Mouse (Mus musculus) stomach, embryonic 14.5 days (tissue): ENCODE data around the gene Xrcc1. TPM values are rescaled to one million over a fixed set of nuclear protein-coding genes. Genes with fewer than 3 reads are reported as not detected.

Experiments used
- ATAC-seq: fragments of 200-750 bp; cut with Nextera tagmentation; 2 replicates; pipeline ENCODE4 v1.8.0; 2017; ENCODE audit warnings: low read depth, moderate TSS enrichment; ENCODE audit not compliant: insufficient number of reproducible peaks, insufficient read depth, low FRiP score
- H3K27ac ChIP-seq: fragments of 300-500 bp; sonication (generic); 2 replicates; pipeline ENCODE4 v1.5.1; 2014; ENCODE audit warnings: mild to moderate bottlenecking, low read length, moderate library complexity, mixed read lengths
- H3K27me3 ChIP-seq: fragments of 300-500 bp; sonication (generic); 2 replicates; pipeline ENCODE4 v1.6.1; 2014; ENCODE audit warnings: low read length, control low read depth, mixed read lengths; ENCODE audit not compliant: control insufficient read depth, insufficient read depth
- H3K36me3 ChIP-seq: fragments of 300-500 bp; sonication (generic); 2 replicates; pipeline ENCODE4 v1.6.1; 2014; ENCODE audit warnings: mild to moderate bottlenecking, control low read depth, low read length, moderate library complexity, mixed read lengths; ENCODE audit not compliant: control insufficient read depth, insufficient read depth
- H3K4me1 ChIP-seq: fragments of 300-500 bp; sonication (generic); 2 replicates; pipeline ENCODE4 v1.6.1; 2014; ENCODE audit warnings: low read length, control low read depth, mixed read lengths; ENCODE audit not compliant: control insufficient read depth, insufficient read depth
- H3K4me2 ChIP-seq: fragments of 300-500 bp; sonication (generic); replicated peaks from 2 replicates; pipeline ENCODE4 v1.6.1; 2014; ENCODE audit warnings: low read depth, low read length, control low read depth
- H3K4me3 ChIP-seq: fragments of 300-500 bp; sonication (generic); 2 replicates; pipeline ENCODE4 v1.5.1; 2014; ENCODE audit warnings: low read depth, low read length, control low read depth
- H3K9ac ChIP-seq: fragments of 300-500 bp; sonication (generic); replicated peaks from 2 replicates; pipeline ENCODE4 v1.6.1; 2014; ENCODE audit warnings: low read depth, mild to moderate bottlenecking, control low read depth, low read length, moderate library complexity, mixed read lengths
- H3K9me3 ChIP-seq: fragments of 300-500 bp; sonication (generic); 2 replicates; pipeline ENCODE4 v1.6.1; 2016; ENCODE audit warnings: low read depth, low read length, control low read depth; ENCODE audit not compliant: control insufficient read depth
- WGBS: fragments of 180-500 bp; shearing (Covaris S2); extraction: QIAGEN DNeasy Blood & Tissue Kit; methylation state at CpG from one replicate; pipeline ENCODE4 v1.1.7; 2014; 5-methylcytosine and 5-hydroxymethylcytosine counted together
- polyA plus RNA-seq: library from polyadenylated mRNA; unstranded; fragments of >200 nt; fragmentation: Nextera tagmentation; extraction: Ambion mirVana; gene quantifications from 2 replicates; pipeline ENCODE4 v1.2.1, GENCODE M21; 2014

Xrcc1 gene
- polyA plus RNA-seq, 1 experiment from 2014 or later = 110 TPM

GRCm38 (mm10) chr7:24563837-24564206, 17.7 kb downstream of the Xrcc1 start:
- Histone ChIP-seq H3K27ac (no peak overlapping the region), H3K4me1 (no peaks in the 10 kb centered on the region), H3K4me2 (no peak overlapping the region), H3K4me3 (no peak overlapping the region), H3K27me3 (no peaks in the 10 kb centered on the region), H3K36me3 (peaks cover 54% of the 10 kb centered on the region), H3K9me3 (no peaks in the 10 kb centered on the region), H3K9ac (no peak overlapping the region)
- 95% methylated on average over 4 of the region's 4 CpGs for WGBS
- ATAC-seq = no peak

GRCm38 (mm10) chr7:24564607-24565265, 18.6 kb downstream of the Xrcc1 start:
- Histone ChIP-seq H3K9ac (no peak overlapping the region), H3K4me3 (no peak overlapping the region), H3K27me3 (no peaks in the 10 kb centered on the region), H3K27ac (no peak overlapping the region), H3K9me3 (no peaks in the 10 kb centered on the region), H3K36me3 (peaks cover 53% of the 10 kb centered on the region), H3K4me1 (no peaks in the 10 kb centered on the region), H3K4me2 (no peak overlapping the region)
- ATAC-seq = no peak
- 69% methylated on average over 6 of the region's 6 CpGs for WGBS

- WGBS = 96% methylated on average over 11 of the region's 11 CpGs
- Histone ChIP-seq H3K36me3 (peaks cover 52% of the 10 kb centered on the region), H3K9me3 (no peaks in the 10 kb centered on the region), H3K4me3 (no peak overlapping the region), H3K27ac (no peak overlapping the region), H3K4me1 (no peaks in the 10 kb centered on the region), H3K4me2 (no peak overlapping the region), H3K9ac (no peak overlapping the region), H3K27me3 (no peaks in the 10 kb centered on the region)
- ATAC-seq = no peak
These were observed 19.5 kb downstream of the Xrcc1 start for GRCm38 (mm10) chr7:24565627-24566026.

GRCm38 (mm10) chr7:24566206-24566605, 20.1 kb downstream of the Xrcc1 start:
- no peaks in the 10 kb centered on the region for H3K4me1 ChIP-seq
- H3K9ac ChIP-seq = no peak overlapping the region
- no peak overlapping the region for H3K27ac ChIP-seq
- H3K4me3 ChIP-seq = no peak overlapping the region
- no peaks in the 10 kb centered on the region for H3K9me3 ChIP-seq
- WGBS = 89% methylated on average over 9 of the region's 9 CpGs
- no peak for ATAC-seq
- H3K27me3 ChIP-seq = no peaks in the 10 kb centered on the region
- peaks cover 49% of the 10 kb centered on the region for H3K36me3 ChIP-seq
- H3K4me2 ChIP-seq = no peak overlapping the region

- WGBS = 88% methylated on average over 4 of the region's 4 CpGs
- no peak for ATAC-seq
- Histone ChIP-seq H3K4me2 (no peak overlapping the region), H3K4me1 (no peaks in the 10 kb centered on the region), H3K36me3 (peaks cover 51% of the 10 kb centered on the region), H3K9me3 (no peaks in the 10 kb centered on the region), H3K4me3 (no peak overlapping the region), H3K9ac (no peak overlapping the region), H3K27me3 (no peaks in the 10 kb centered on the region), H3K27ac (no peak overlapping the region)
These were observed 22.4 kb downstream of the Xrcc1 start for GRCm38 (mm10) chr7:24568512-24568911.

GRCm38 (mm10) chr7:24571071-24571470, 25.0 kb downstream of the Xrcc1 start:
- Histone ChIP-seq H3K27me3 (no peaks in the 10 kb centered on the region), H3K9ac (no peak overlapping the region), H3K4me1 (no peaks in the 10 kb centered on the region), H3K9me3 (no peaks in the 10 kb centered on the region), H3K36me3 (peaks cover 42% of the 10 kb centered on the region), H3K4me2 (no peak overlapping the region), H3K4me3 (no peak overlapping the region), H3K27ac (no peak overlapping the region)
- no peak for ATAC-seq
- WGBS = 79% methylated on average over 4 of the region's 4 CpGs

- WGBS = 59% methylated on average over 5 of the region's 5 CpGs
- Histone ChIP-seq H3K27ac (no peak overlapping the region), H3K36me3 (peaks cover 29% of the 10 kb centered on the region), H3K4me1 (no peaks in the 10 kb centered on the region), H3K9me3 (no peaks in the 10 kb centered on the region), H3K9ac (no peak overlapping the region), H3K4me2 (no peak overlapping the region), H3K27me3 (no peaks in the 10 kb centered on the region), H3K4me3 (no peak overlapping the region)
- no peak for ATAC-seq
These were observed 26.4 kb downstream of the Xrcc1 start for GRCm38 (mm10) chr7:24572455-24572854.

GRCm38 (mm10) chr7:24574224-24574796, 28.2 kb downstream of the Xrcc1 start:
- Histone ChIP-seq H3K4me3 (no peak overlapping the region), H3K9ac (no peak overlapping the region), H3K27ac (no peak overlapping the region), H3K4me1 (no peaks in the 10 kb centered on the region), H3K9me3 (no peaks in the 10 kb centered on the region), H3K4me2 (no peak overlapping the region), H3K27me3 (no peaks in the 10 kb centered on the region), H3K36me3 (peaks cover 19% of the 10 kb centered on the region)
- WGBS = 59% methylated on average over 12 of the region's 12 CpGs
- ATAC-seq = peak; percentile 33; the same call in 1 of the 2 replicates

- Histone ChIP-seq H3K27me3 (no peaks in the 10 kb centered on the region), H3K4me2 (no peak overlapping the region), H3K4me1 (no peaks in the 10 kb centered on the region), H3K9me3 (no peaks in the 10 kb centered on the region), H3K27ac (no peak overlapping the region), H3K9ac (no peak overlapping the region), H3K4me3 (no peak overlapping the region), H3K36me3 (peaks cover 6% of the 10 kb centered on the region)
- WGBS = 93% methylated on average over 10 of the region's 10 CpGs
- ATAC-seq = no peak
These were observed 31.7 kb downstream of the Xrcc1 start for GRCm38 (mm10) chr7:24577811-24578210.
